Mouse (Mus musculus): ENCODE measurements around the gene 1520401A03Rik. TPM values are rescaled to one million over a fixed set of nuclear protein-coding genes. Genes with fewer than 3 reads are reported as not detected.
A peak's percentile ranks its signal among the peaks of the same experiment; 100 is the strongest.

The 1520401A03Rik gene
- polyA plus RNA-seq, 1 experiment: not detected

- peaks cover 17% of the 10 kb centered on the region for H3K4me1 ChIP-seq (ENCODE audit: control insufficient read depth, insufficient read depth, low read length)
- TF ChIP-seq POLR2A (IDR thresholded peaks at IDR 0.05; ENCODE audit: borderline replicate concordance, low read depth, low read length) (no peak), CTCF (IDR thresholded peaks at IDR 0.05; ENCODE audit: low read depth, low read length) (no peak)
- H3K27ac ChIP-seq (ENCODE audit: insufficient read depth, low read depth, low read length): no peak overlapping the region
- no peak overlapping the region for H3K4me3 ChIP-seq (ENCODE audit: insufficient read depth, low read length)
These were observed 47.5 kb downstream of the 1520401A03Rik start for GRCm38 (mm10) chr17:23675127-23675526.

GRCm38 (mm10) chr17:23674271-23674952 is 48.2 kb downstream of the 1520401A03Rik start:
- Histone ChIP-seq H3K4me1 (ENCODE audit: control insufficient read depth, insufficient read depth, low read length) (peaks cover 17% of the 10 kb centered on the region), H3K27ac (ENCODE audit: insufficient read depth, low read depth, low read length) (no peak overlapping the region), H3K4me3 (ENCODE audit: insufficient read depth, low read length) (peak overlapping the region; percentile 69)
- no peak for TF ChIP-seq CTCF (IDR thresholded peaks at IDR 0.05; ENCODE audit: low read depth, low read length)

- Histone ChIP-seq H3K27ac (ENCODE audit: insufficient read depth, low read depth, low read length) (peak within 1 kb of the TSS; percentile 74), H3K4me3 (ENCODE audit: insufficient read depth, low read length) (peak within 1 kb of the TSS; percentile 69), H3K4me1 (ENCODE audit: control insufficient read depth, insufficient read depth, low read length) (peaks cover 17% of the 10 kb centered on the region)
- no peak for TF ChIP-seq POLR2A (IDR thresholded peaks at IDR 0.05; ENCODE audit: borderline replicate concordance, low read depth, low read length)
- TF ChIP-seq CTCF (IDR thresholded peaks at IDR 0.05; ENCODE audit: low read depth, low read length): no peak
These were observed 49.0 kb downstream of the 1520401A03Rik start, which contains the start of the genes Hcfc1r1 and Thoc6 for GRCm38 (mm10) chr17:23673424-23674073. Gene Hcfc1r1, plus strand, starts transcription at chr17:23673596. Gene Thoc6, minus strand, starts transcription at chr17:23673882.

- no peak for TF ChIP-seq POLR2A (IDR thresholded peaks at IDR 0.05; ENCODE audit: borderline replicate concordance, low read depth, low read length)
- TF ChIP-seq CTCF (IDR thresholded peaks at IDR 0.05; ENCODE audit: low read depth, low read length): no peak
- Histone ChIP-seq H3K27ac (ENCODE audit: insufficient read depth, low read depth, low read length) (no peak overlapping the region), H3K4me3 (ENCODE audit: insufficient read depth, low read length) (peak overlapping the region; percentile 69), H3K4me1 (ENCODE audit: control insufficient read depth, insufficient read depth, low read length) (peaks cover 17% of the 10 kb centered on the region)
These were observed 49.8 kb downstream of the 1520401A03Rik start for GRCm38 (mm10) chr17:23672761-23673160.

- H3K27ac ChIP-seq (ENCODE audit: insufficient read depth, low read depth, low read length): no peak overlapping the region
- peaks cover 14% of the 10 kb centered on the region for H3K4me1 ChIP-seq (ENCODE audit: control insufficient read depth, insufficient read depth, low read length)
- no peak overlapping the region for H3K4me3 ChIP-seq (ENCODE audit: insufficient read depth, low read length)
- TF ChIP-seq POLR2A (IDR thresholded peaks at IDR 0.05; ENCODE audit: borderline replicate concordance, low read depth, low read length): no peak
- TF ChIP-seq CTCF (IDR thresholded peaks at IDR 0.05; ENCODE audit: low read depth, low read length): no peak
These were observed 51.1 kb downstream of the 1520401A03Rik start for GRCm38 (mm10) chr17:23671519-23671918.

- TF ChIP-seq POLR2A (IDR thresholded peaks at IDR 0.05; ENCODE audit: borderline replicate concordance, low read depth, low read length) (no peak), CTCF (IDR thresholded peaks at IDR 0.05; ENCODE audit: low read depth, low read length) (no peak)
- peaks cover 11% of the 10 kb centered on the region for H3K4me1 ChIP-seq (ENCODE audit: control insufficient read depth, insufficient read depth, low read length)
- H3K4me3 ChIP-seq (ENCODE audit: insufficient read depth, low read length): no peak overlapping the region
- H3K27ac ChIP-seq (ENCODE audit: insufficient read depth, low read depth, low read length): no peak overlapping the region
These were observed 52.0 kb downstream of the 1520401A03Rik start for GRCm38 (mm10) chr17:23670516-23671074.

GRCm38 (mm10) chr17:23665511-23665910 is 57.1 kb downstream of the 1520401A03Rik start:
- no peak for TF ChIP-seq POLR2A (IDR thresholded peaks at IDR 0.05; ENCODE audit: borderline replicate concordance, low read depth, low read length)
- no peak for TF ChIP-seq CTCF (IDR thresholded peaks at IDR 0.05; ENCODE audit: low read depth, low read length)
- no peak overlapping the region for H3K27ac ChIP-seq (ENCODE audit: insufficient read depth, low read depth, low read length)
- no peak overlapping the region for H3K4me3 ChIP-seq (ENCODE audit: insufficient read depth, low read length)
- no peaks in the 10 kb centered on the region for H3K4me1 ChIP-seq (ENCODE audit: control insufficient read depth, insufficient read depth, low read length)

GRCm38 (mm10) chr17:23664556-23665021 is 58.0 kb downstream of the 1520401A03Rik start:
- no peaks in the 10 kb centered on the region for H3K4me1 ChIP-seq (ENCODE audit: control insufficient read depth, insufficient read depth, low read length)
- no peak overlapping the region for H3K27ac ChIP-seq (ENCODE audit: insufficient read depth, low read depth, low read length)
- H3K4me3 ChIP-seq (ENCODE audit: insufficient read depth, low read length): no peak overlapping the region
- TF ChIP-seq POLR2A (IDR thresholded peaks at IDR 0.05; ENCODE audit: borderline replicate concordance, low read depth, low read length) (no peak), CTCF (IDR thresholded peaks at IDR 0.05; ENCODE audit: low read depth, low read length) (peak; percentile 66)

- Histone ChIP-seq H3K27ac (ENCODE audit: insufficient read depth, low read depth, low read length) (no peak overlapping the region), H3K4me1 (ENCODE audit: control insufficient read depth, insufficient read depth, low read length) (0 out of 2 replicates have a peak, but pooled peaks cover 3% of the 10 kb centered on the region), H3K4me3 (ENCODE audit: insufficient read depth, low read length) (no peak overlapping the region)
- TF ChIP-seq CTCF (IDR thresholded peaks at IDR 0.05; ENCODE audit: low read depth, low read length) (peak; percentile 75), POLR2A (IDR thresholded peaks at IDR 0.05; ENCODE audit: borderline replicate concordance, low read depth, low read length) (no peak)
These were observed 61.1 kb downstream of the 1520401A03Rik start for GRCm38 (mm10) chr17:23661526-23661925.

GRCm38 (mm10) chr17:23660876-23661200 is 61.7 kb downstream of the 1520401A03Rik start:
- H3K4me3 ChIP-seq (ENCODE audit: insufficient read depth, low read length): 0 out of 2 replicates have a peak overlapping the region, but pooled peaks have one; percentile 6
- TF ChIP-seq POLR2A (IDR thresholded peaks at IDR 0.05; ENCODE audit: borderline replicate concordance, low read depth, low read length) (no peak), CTCF (IDR thresholded peaks at IDR 0.05; ENCODE audit: low read depth, low read length) (no peak)
- H3K27ac ChIP-seq (ENCODE audit: insufficient read depth, low read depth, low read length): no peak overlapping the region
- H3K4me1 ChIP-seq (ENCODE audit: control insufficient read depth, insufficient read depth, low read length): 0 out of 2 replicates have a peak, but pooled peaks cover 3% of the 10 kb centered on the region
